Mouse (Mus musculus): ENCODE results near the gene Mmp13. TPM values are rescaled to one million over a fixed set of nuclear protein-coding genes. Genes with fewer than 3 reads are reported as not detected.
"Not testable (repeated sequence)": the region's sequence is repeated elsewhere in the genome, so short reads cannot be mapped to it uniquely, and the experiment has no call there.

The Mmp13 gene
- total and polyA plus RNA-seq, 2 experiments from 2014 or later, result 0.23 TPM; not detected in 1

DNA sequence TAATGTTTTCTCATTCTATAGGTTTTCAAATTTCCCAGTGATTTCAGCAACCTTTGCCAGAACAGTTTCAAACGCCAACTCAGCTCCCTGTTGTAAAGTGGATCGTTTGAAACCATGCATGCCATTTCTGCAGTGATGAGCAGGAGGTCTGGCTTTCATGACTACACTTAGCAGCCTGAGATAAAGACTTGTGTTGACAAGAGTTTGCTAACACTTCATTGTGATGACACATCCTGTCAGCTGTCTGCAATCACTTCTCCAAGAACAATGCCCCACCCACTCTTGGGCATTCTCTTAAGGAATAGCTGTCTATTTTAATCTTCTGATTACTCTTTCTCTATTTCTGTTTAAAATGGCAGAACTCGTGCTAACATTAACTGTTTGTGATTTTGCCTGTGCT, 2.2 kb upstream of the Mmp13 start:
- Histone ChIP-seq H3K4me3 (ENCODE audit: low read depth, low read length) (no peak overlapping the region), H3K9me3 (replicated peaks; ENCODE audit: control insufficient read depth, low read length) (no peaks in the 10 kb centered on the region), H3K9ac (replicated peaks; ENCODE audit: low read depth, low read length) (no peak overlapping the region), H3K4me1 (ENCODE audit: control insufficient read depth, insufficient read depth) (no peaks in the 10 kb centered on the region), H3K27ac (ENCODE audit: low read depth) (0 out of 2 replicates have a peak overlapping the region, but pooled peaks have one; percentile 26), H3K4me2 (ENCODE audit: low read depth, low read length) (no peak overlapping the region), H3K27me3 (ENCODE audit: control insufficient read depth, insufficient read depth, low read length) (no peaks in the 10 kb centered on the region), H3K36me3 (replicated peaks; ENCODE audit: control insufficient read depth, insufficient read depth, low read length) (no peaks in the 10 kb centered on the region)
- TF ChIP-seq CTCF (IDR thresholded peaks at IDR 0.05; ENCODE audit: low read depth), result no peak
- TF ChIP-seq EP300 (IDR thresholded peaks at IDR 0.05; ENCODE audit: low read depth), result peak; percentile 91
- ATAC-seq (ENCODE audit: insufficient read depth, low read depth) (peak; percentile 100), DNase-seq (ENCODE audit: low spot score) (peak; percentile 86)
- WGBS, result 6% methylated on average over 3 of the region's 3 CpGs

GRCm38 (mm10) chr9:7282565-7283302, 10.4 kb downstream of the Mmp13 start:
- TF ChIP-seq CTCF (IDR thresholded peaks at IDR 0.05; ENCODE audit: low read depth) (no peak), EP300 (IDR thresholded peaks at IDR 0.05; ENCODE audit: low read depth) (no peak)
- Histone ChIP-seq H3K27ac (ENCODE audit: low read depth) (no peak overlapping the region), H3K27me3 (ENCODE audit: control insufficient read depth, insufficient read depth, low read length) (no peaks in the 10 kb centered on the region), H3K9ac (replicated peaks; ENCODE audit: low read depth, low read length) (no peak overlapping the region), H3K4me2 (ENCODE audit: low read depth, low read length) (no peak overlapping the region), H3K4me3 (ENCODE audit: low read depth, low read length) (no peak overlapping the region), H3K36me3 (replicated peaks; ENCODE audit: control insufficient read depth, insufficient read depth, low read length) (no peaks in the 10 kb centered on the region), H3K9me3 (replicated peaks; ENCODE audit: control insufficient read depth, low read length) (no peaks in the 10 kb centered on the region), H3K4me1 (ENCODE audit: control insufficient read depth, insufficient read depth) (no peaks in the 10 kb centered on the region)
- 87% methylated on average over 7 of the region's 7 CpGs for WGBS
- no peak for ATAC-seq (ENCODE audit: insufficient read depth, low read depth)
- no peak for DNase-seq (ENCODE audit: low spot score)

DNA sequence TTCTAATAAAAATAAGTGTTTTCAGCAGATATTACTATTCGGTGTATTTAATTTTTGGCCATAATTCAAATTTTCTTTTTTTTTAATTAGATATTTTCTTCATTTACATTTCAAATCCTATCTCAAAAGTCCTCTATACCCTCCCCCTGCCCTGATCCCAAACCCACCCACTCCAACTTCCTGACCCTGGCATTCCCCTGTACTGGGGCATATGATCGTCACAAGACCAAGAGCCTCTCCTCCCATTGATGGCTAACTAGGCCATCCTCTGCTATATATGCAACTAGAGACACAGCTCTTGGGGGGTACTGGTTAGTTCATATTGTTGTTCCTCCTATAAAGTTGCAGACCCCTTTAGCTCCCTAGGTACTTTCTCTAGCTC, 11.0 kb downstream of the Mmp13 start:
- WGBS, result 86% methylated on average over 2 of the region's 2 CpGs
- H3K27ac ChIP-seq (ENCODE audit: low read depth); H3K27me3 ChIP-seq (ENCODE audit: control insufficient read depth, insufficient read depth, low read length); H3K4me3 ChIP-seq (ENCODE audit: low read depth, low read length); DNase-seq (ENCODE audit: low spot score); H3K36me3 ChIP-seq (replicated peaks; ENCODE audit: control insufficient read depth, insufficient read depth, low read length); H3K4me2 ChIP-seq (ENCODE audit: low read depth, low read length); H3K4me1 ChIP-seq (ENCODE audit: control insufficient read depth, insufficient read depth); H3K9ac ChIP-seq (replicated peaks; ENCODE audit: low read depth, low read length); ATAC-seq (ENCODE audit: insufficient read depth, low read depth); H3K9me3 ChIP-seq (replicated peaks; ENCODE audit: control insufficient read depth, low read length): not testable (repeated sequence)

DNA sequence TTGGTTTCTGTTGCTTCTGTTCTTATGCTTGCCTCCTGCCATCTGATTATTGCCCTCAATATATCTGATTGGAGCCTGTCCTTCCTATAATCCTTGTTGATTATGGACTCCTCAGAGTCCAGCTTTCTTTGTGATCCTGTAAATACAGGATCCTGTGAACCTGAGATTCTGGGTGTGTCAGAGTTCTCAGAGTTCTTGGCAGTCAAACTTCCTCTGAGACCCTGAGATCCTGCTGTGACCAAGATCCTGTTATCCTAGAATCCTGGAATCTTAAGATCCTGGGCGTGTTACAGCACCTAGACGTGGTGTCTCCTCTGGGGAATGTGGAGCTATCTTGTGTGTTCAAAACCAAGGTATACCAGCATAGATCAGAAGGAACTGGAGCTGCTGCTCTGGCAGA, 17.2 kb downstream of the Mmp13 start:
- no peaks in the 10 kb centered on the region for H3K36me3 ChIP-seq (replicated peaks; ENCODE audit: control insufficient read depth, insufficient read depth, low read length)
- no peaks in the 10 kb centered on the region for H3K4me1 ChIP-seq (ENCODE audit: control insufficient read depth, insufficient read depth)
- H3K4me3 ChIP-seq (ENCODE audit: low read depth, low read length), result no peak overlapping the region
- no peak overlapping the region for H3K4me2 ChIP-seq (ENCODE audit: low read depth, low read length)
- no peaks in the 10 kb centered on the region for H3K27me3 ChIP-seq (ENCODE audit: control insufficient read depth, insufficient read depth, low read length)
- ATAC-seq (ENCODE audit: insufficient read depth, low read depth) (no peak), DNase-seq (ENCODE audit: low spot score) (no peak)
- H3K9ac ChIP-seq (replicated peaks; ENCODE audit: low read depth, low read length), result no peak overlapping the region
- no peak for TF ChIP-seq EP300 (IDR thresholded peaks at IDR 0.05; ENCODE audit: low read depth)
- TF ChIP-seq CTCF (IDR thresholded peaks at IDR 0.05; ENCODE audit: low read depth), result no peak
- WGBS, result 52% methylated on average over 2 of the region's 2 CpGs
- H3K9me3 ChIP-seq (replicated peaks; ENCODE audit: control insufficient read depth, low read length), result no peaks in the 10 kb centered on the region
- H3K27ac ChIP-seq (ENCODE audit: low read depth), result no peak overlapping the region

- H3K9ac ChIP-seq (replicated peaks; ENCODE audit: low read depth, low read length), result no peak overlapping the region
- TF ChIP-seq EP300 (IDR thresholded peaks at IDR 0.05; ENCODE audit: low read depth) (no peak), CTCF (IDR thresholded peaks at IDR 0.05; ENCODE audit: low read depth) (no peak)
- no peak overlapping the region for H3K27ac ChIP-seq (ENCODE audit: low read depth)
- DNase-seq (ENCODE audit: low spot score) (no peak), ATAC-seq (ENCODE audit: insufficient read depth, low read depth) (no peak)
- H3K9me3 ChIP-seq (replicated peaks; ENCODE audit: control insufficient read depth, low read length), result no peaks in the 10 kb centered on the region
- no peak overlapping the region for H3K4me3 ChIP-seq (ENCODE audit: low read depth, low read length)
- no peaks in the 10 kb centered on the region for H3K36me3 ChIP-seq (replicated peaks; ENCODE audit: control insufficient read depth, insufficient read depth, low read length)
- H3K4me2 ChIP-seq (ENCODE audit: low read depth, low read length), result no peak overlapping the region
- WGBS, result 78% methylated on average over 12 of the region's 12 CpGs
- H3K4me1 ChIP-seq (ENCODE audit: control insufficient read depth, insufficient read depth), result no peaks in the 10 kb centered on the region
- H3K27me3 ChIP-seq (ENCODE audit: control insufficient read depth, insufficient read depth, low read length), result no peaks in the 10 kb centered on the region
Observed at GRCm38 (mm10) chr9:7289901-7290300, 17.6 kb downstream of the Mmp13 start.

DNA sequence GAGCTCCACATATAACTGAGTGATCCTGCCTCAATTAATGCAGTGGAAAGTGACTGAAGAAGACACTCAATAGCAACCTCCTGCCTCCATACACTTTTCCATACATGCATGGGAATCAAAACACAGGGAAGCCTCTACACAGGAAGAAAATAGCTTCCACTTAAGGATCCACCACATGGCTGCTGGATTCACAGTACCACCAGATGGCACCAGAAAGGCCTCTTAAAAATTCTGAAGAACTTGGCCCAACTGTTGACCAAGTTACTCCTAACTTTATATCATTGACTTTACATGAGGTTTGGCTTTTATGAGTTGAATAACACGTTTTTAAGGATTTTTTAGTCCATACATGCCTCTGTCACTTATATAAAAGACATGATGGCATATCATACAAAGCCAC, 19.8 kb downstream of the Mmp13 start:
- no peak overlapping the region for H3K27ac ChIP-seq (ENCODE audit: low read depth)
- no peak overlapping the region for H3K4me2 ChIP-seq (ENCODE audit: low read depth, low read length)
- H3K36me3 ChIP-seq (replicated peaks; ENCODE audit: control insufficient read depth, insufficient read depth, low read length), result no peaks in the 10 kb centered on the region
- H3K4me1 ChIP-seq (ENCODE audit: control insufficient read depth, insufficient read depth), result no peaks in the 10 kb centered on the region
- H3K9me3 ChIP-seq (replicated peaks; ENCODE audit: control insufficient read depth, low read length), result no peaks in the 10 kb centered on the region
- ATAC-seq (ENCODE audit: insufficient read depth, low read depth), result no peak
- 21% methylated on average over 1 of the region's 1 CpGs for whole genome bisulfite sequencing
- peak; percentile 19; the same call in 1 of the 2 replicates for TF ChIP-seq CTCF (IDR thresholded peaks at IDR 0.05; ENCODE audit: low read depth)
- TF ChIP-seq EP300 (IDR thresholded peaks at IDR 0.05; ENCODE audit: low read depth), result no peak
- no peak overlapping the region for H3K4me3 ChIP-seq (ENCODE audit: low read depth, low read length)
- no peaks in the 10 kb centered on the region for H3K27me3 ChIP-seq (ENCODE audit: control insufficient read depth, insufficient read depth, low read length)
- no peak overlapping the region for H3K9ac ChIP-seq (replicated peaks; ENCODE audit: low read depth, low read length)
- no peak for DNase-seq (ENCODE audit: low spot score)
